Mouse (Mus musculus) spleen, adult 2 months (tissue): ENCODE measurements around the gene Esyt2. TPM values are rescaled to one million over a fixed set of nuclear protein-coding genes. Genes with fewer than 3 reads are reported as not detected.

ENCODE experiments used
- DNase-seq, 2 experiments: peaks; one replicate each; pipeline versions ENCODE4 v3.0.0 to v3.0.0-alpha.2; 2012 to 2021; ENCODE audit warnings: low spot score in 2 of 2, low read depth in 1 of 2
- H3K27ac ChIP-seq: fragments of 200-500 bp; 2 replicates; pipeline ENCODE4 v1.5.1; 2012; ENCODE audit warnings: low read length, inconsistent platforms; ENCODE audit not compliant: insufficient read depth
- H3K27me3 ChIP-seq: fragments of 200-500 bp; 2 replicates; pipeline ENCODE4 v1.6.1; 2012; ENCODE audit warnings: mild to moderate bottlenecking, moderate library complexity, low read length, inconsistent platforms; ENCODE audit not compliant: control insufficient read depth, insufficient read depth
- H3K36me3 ChIP-seq: fragments of 200-500 bp; 2 replicates; pipeline ENCODE4 v1.6.1; 2012; ENCODE audit warnings: mild to moderate bottlenecking, low read length, inconsistent platforms; ENCODE audit not compliant: control insufficient read depth, insufficient read depth
- H3K4me1 ChIP-seq: fragments of 200-500 bp; 2 replicates; pipeline ENCODE4 v1.6.1; 2011; ENCODE audit warnings: inconsistent platforms; ENCODE audit not compliant: control insufficient read depth, insufficient read depth, insufficient read length
- H3K4me3 ChIP-seq: fragments of 200-500 bp; 2 replicates; pipeline ENCODE4 v1.5.1; 2011; ENCODE audit warnings: mild to moderate bottlenecking, inconsistent platforms; ENCODE audit not compliant: insufficient read depth, insufficient read length; ENCODE audit errors: extremely low read depth
- CTCF ChIP-seq: fragments of 200-500 bp; IDR thresholded peaks from 2 replicates; pipeline ENCODE4 v1.5.1; 2011; ENCODE audit warnings: mild to moderate bottlenecking, inconsistent platforms; ENCODE audit not compliant: insufficient read depth, insufficient read length, insufficient replicate concordance; ENCODE audit errors: extremely low read depth
- POLR2A ChIP-seq: fragments of 200-500 bp; IDR thresholded peaks from 2 replicates; pipeline ENCODE4 v1.6.1; 2011; ENCODE audit warnings: low read depth, low read length, inconsistent platforms
- WGBS: fragments of 180-500 bp; shearing (Covaris S2); methylation state at CpG from one replicate; pipeline ENCODE4 v1.1.7; 2018; 5-methylcytosine and 5-hydroxymethylcytosine counted together
- polyA plus RNA-seq: library from polyadenylated mRNA; depleted of rRNA; stranded (reverse); fragments of >200 nt; gene quantifications from 2 replicates; pipeline ENCODE4 v1.2.3, GENCODE M21; 2012

The Esyt2 gene
- polyA plus RNA-seq, 1 experiment = 7.6 TPM

- H3K27ac ChIP-seq = no peak overlapping the region
- WGBS = 87% methylated on average over 4 of the region's 4 CpGs
- H3K4me1 ChIP-seq = no peaks in the 10 kb centered on the region
- H3K36me3 ChIP-seq = peaks cover 26% of the 10 kb centered on the region
- no peak for DNase-seq
- no peaks in the 10 kb centered on the region for H3K27me3 ChIP-seq
- H3K4me3 ChIP-seq = no peak overlapping the region
- no peak for TF ChIP-seq CTCF
- no peak for TF ChIP-seq POLR2A
Observed at GRCm38 (mm10) chr12:116351022-116351421, 70.0 kb downstream of the Esyt2 start.

- no peak overlapping the region for H3K27ac ChIP-seq
- no peak for DNase-seq
Observed at GRCm38 (mm10) chr12:116352404-116352803, 71.4 kb downstream of the Esyt2 start.

GRCm38 (mm10) chr12:116354694-116355093 is 73.7 kb downstream of the Esyt2 start:
- 98% methylated on average over 3 of the region's 3 CpGs for WGBS
- TF ChIP-seq POLR2A (no peak), CTCF (no peak)
- DNase-seq = no peak

More at GRCm38 (mm10) chr12:116352404-116352803, 71.4 kb downstream of the Esyt2 start:
- no peaks in the 10 kb centered on the region for H3K27me3 ChIP-seq
- TF ChIP-seq POLR2A = no peak
- TF ChIP-seq CTCF = no peak
- no peak overlapping the region for H3K4me3 ChIP-seq
- WGBS = 84% methylated on average over 5 of the region's 5 CpGs
- peaks cover 23% of the 10 kb centered on the region for H3K36me3 ChIP-seq
- no peaks in the 10 kb centered on the region for H3K4me1 ChIP-seq

GRCm38 (mm10) chr12:116362091-116362490 is 81.1 kb downstream of the Esyt2 start:
- no peak overlapping the region for H3K27ac ChIP-seq
- DNase-seq = no peak
- peaks cover 14% of the 10 kb centered on the region for H3K36me3 ChIP-seq
- TF ChIP-seq CTCF (no peak), POLR2A (no peak)
- no peaks in the 10 kb centered on the region for H3K4me1 ChIP-seq
- no peak overlapping the region for H3K4me3 ChIP-seq
- no peaks in the 10 kb centered on the region for H3K27me3 ChIP-seq

More at GRCm38 (mm10) chr12:116354694-116355093, 73.7 kb downstream of the Esyt2 start:
- Histone ChIP-seq H3K27ac (no peak overlapping the region), H3K4me3 (no peak overlapping the region), H3K4me1 (no peaks in the 10 kb centered on the region), H3K27me3 (no peaks in the 10 kb centered on the region), H3K36me3 (peaks cover 15% of the 10 kb centered on the region)

- peaks cover 25% of the 10 kb centered on the region for H3K36me3 ChIP-seq
- no peaks in the 10 kb centered on the region for H3K27me3 ChIP-seq
- no peak for DNase-seq
- H3K4me1 ChIP-seq = no peaks in the 10 kb centered on the region
- TF ChIP-seq CTCF (no peak), POLR2A (no peak)
- no peak overlapping the region for H3K27ac ChIP-seq
- WGBS = 88% methylated on average over 3 of the region's 3 CpGs
- no peak overlapping the region for H3K4me3 ChIP-seq
Observed at GRCm38 (mm10) chr12:116366900-116367299, 85.9 kb downstream of the Esyt2 start.

GRCm38 (mm10) chr12:116367346-116367745 is 86.3 kb downstream of the Esyt2 start:
- TF ChIP-seq POLR2A (no peak), CTCF (no peak)
- peaks cover 25% of the 10 kb centered on the region for H3K36me3 ChIP-seq

GRCm38 (mm10) chr12:116368857-116369256 is 87.9 kb downstream of the Esyt2 start:
- no peak overlapping the region for H3K4me3 ChIP-seq
- H3K4me1 ChIP-seq = no peaks in the 10 kb centered on the region
- H3K27ac ChIP-seq = no peak overlapping the region
- WGBS = 80% methylated on average over 2 of the region's 2 CpGs
- no peaks in the 10 kb centered on the region for H3K27me3 ChIP-seq
- H3K36me3 ChIP-seq = peaks cover 23% of the 10 kb centered on the region
- no peak for DNase-seq
- TF ChIP-seq CTCF (no peak), POLR2A (no peak)

More at GRCm38 (mm10) chr12:116367346-116367745, 86.3 kb downstream of the Esyt2 start:
- no peak for DNase-seq
- Histone ChIP-seq H3K4me1 (no peaks in the 10 kb centered on the region), H3K27me3 (no peaks in the 10 kb centered on the region), H3K4me3 (no peak overlapping the region), H3K27ac (no peak overlapping the region)
- 97% methylated on average over 2 of the region's 2 CpGs for WGBS

- TF ChIP-seq CTCF (no peak), POLR2A (no peak)
- H3K4me1 ChIP-seq = no peaks in the 10 kb centered on the region
- H3K36me3 ChIP-seq = no peaks in the 10 kb centered on the region; the same call in 1 of the 2 replicates
- H3K27me3 ChIP-seq = no peaks in the 10 kb centered on the region
- no peak for DNase-seq
- no peak overlapping the region for H3K27ac ChIP-seq
- H3K4me3 ChIP-seq = no peak overlapping the region
- WGBS = 90% methylated on average over 2 of the region's 2 CpGs
Observed at GRCm38 (mm10) chr12:116383101-116383500, 102.1 kb downstream of the Esyt2 start.
